Mouse (Mus musculus) spleen, adult 2 months (tissue): ENCODE results near the gene Cpxm1. TPM values are rescaled to one million over a fixed set of nuclear protein-coding genes. Genes with fewer than 3 reads are reported as not detected.

Source experiments
- DNase-seq, 2 experiments: peaks; one replicate each; pipeline versions ENCODE4 v3.0.0 to v3.0.0-alpha.2; 2012 to 2021; ENCODE audit warnings: low spot score in 2 of 2, low read depth in 1 of 2
- H3K27ac ChIP-seq: fragments of 200-500 bp; 2 replicates; pipeline ENCODE4 v1.5.1; 2012; ENCODE audit warnings: low read length, inconsistent platforms; ENCODE audit not compliant: insufficient read depth
- H3K27me3 ChIP-seq: fragments of 200-500 bp; 2 replicates; pipeline ENCODE4 v1.6.1; 2012; ENCODE audit warnings: mild to moderate bottlenecking, moderate library complexity, low read length, inconsistent platforms; ENCODE audit not compliant: control insufficient read depth, insufficient read depth
- H3K36me3 ChIP-seq: fragments of 200-500 bp; 2 replicates; pipeline ENCODE4 v1.6.1; 2012; ENCODE audit warnings: mild to moderate bottlenecking, low read length, inconsistent platforms; ENCODE audit not compliant: control insufficient read depth, insufficient read depth
- H3K4me1 ChIP-seq: fragments of 200-500 bp; 2 replicates; pipeline ENCODE4 v1.6.1; 2011; ENCODE audit warnings: inconsistent platforms; ENCODE audit not compliant: control insufficient read depth, insufficient read depth, insufficient read length
- H3K4me3 ChIP-seq: fragments of 200-500 bp; 2 replicates; pipeline ENCODE4 v1.5.1; 2011; ENCODE audit warnings: mild to moderate bottlenecking, inconsistent platforms; ENCODE audit not compliant: insufficient read depth, insufficient read length; ENCODE audit errors: extremely low read depth
- CTCF ChIP-seq: fragments of 200-500 bp; IDR thresholded peaks from 2 replicates; pipeline ENCODE4 v1.5.1; 2011; ENCODE audit warnings: mild to moderate bottlenecking, inconsistent platforms; ENCODE audit not compliant: insufficient read depth, insufficient read length, insufficient replicate concordance; ENCODE audit errors: extremely low read depth
- POLR2A ChIP-seq: fragments of 200-500 bp; IDR thresholded peaks from 2 replicates; pipeline ENCODE4 v1.6.1; 2011; ENCODE audit warnings: low read depth, low read length, inconsistent platforms
- WGBS: fragments of 180-500 bp; shearing (Covaris S2); methylation state at CpG from one replicate; pipeline ENCODE4 v1.1.7; 2018; 5-methylcytosine and 5-hydroxymethylcytosine counted together
- polyA plus RNA-seq: library from polyadenylated mRNA; depleted of rRNA; stranded (reverse); fragments of >200 nt; gene quantifications from 2 replicates; pipeline ENCODE4 v1.2.3, GENCODE M21; 2012; rRNA removed

Cpxm1 gene
- polyA plus RNA-seq = 15.6 and 29.7 TPM in 2 replicates

- WGBS = 5% methylated on average over 46 of the region's 53 CpGs
- TF ChIP-seq CTCF = no peak
- TF ChIP-seq POLR2A = no peak
- Histone ChIP-seq H3K36me3 (no peaks in the 10 kb centered on the region), H3K4me1 (no peaks in the 10 kb centered on the region; the same call in 1 of the 2 replicates), H3K27ac (no peak within 1 kb of the TSS), H3K27me3 (peaks cover 8% of the 10 kb centered on the region; the same call in 1 of the 2 replicates), H3K4me3 (peak within 1 kb of the TSS; percentile 11; the same call in 1 of the 2 replicates)
- DNase-seq = no peak
Measured at GRCm38 (mm10) chr2:130397186-130397985, at the start of gene Cpxm1. Gene Cpxm1, minus strand, starts transcription at chr2:130397574.

GRCm38 (mm10) chr2:130442162-130442561 lies 44.8 kb upstream of the Cpxm1 start:
- Histone ChIP-seq H3K4me1 (no peaks in the 10 kb centered on the region), H3K27ac (no peak overlapping the region), H3K36me3 (peaks cover 56% of the 10 kb centered on the region), H3K4me3 (no peak overlapping the region), H3K27me3 (no peaks in the 10 kb centered on the region)
- no peak for DNase-seq
- WGBS = 88% methylated on average over 10 of the region's 10 CpGs
- no peak for TF ChIP-seq CTCF
- TF ChIP-seq POLR2A = no peak

GRCm38 (mm10) chr2:130439840-130440480 lies 42.6 kb upstream of the Cpxm1 start:
- Histone ChIP-seq H3K4me3 (no peak overlapping the region), H3K36me3 (peaks cover 56% of the 10 kb centered on the region), H3K27me3 (no peaks in the 10 kb centered on the region), H3K4me1 (no peaks in the 10 kb centered on the region), H3K27ac (no peak overlapping the region)
- WGBS = 92% methylated on average over 4 of the region's 4 CpGs
- DNase-seq = no peak
- TF ChIP-seq CTCF (no peak), POLR2A (no peak)

- WGBS = 87% methylated on average over 3 of the region's 3 CpGs
- Histone ChIP-seq H3K27me3 (no peaks in the 10 kb centered on the region), H3K27ac (no peak overlapping the region), H3K36me3 (peaks cover 52% of the 10 kb centered on the region), H3K4me3 (no peak overlapping the region), H3K4me1 (no peaks in the 10 kb centered on the region)
- no peak for TF ChIP-seq POLR2A
- TF ChIP-seq CTCF = no peak
- DNase-seq = no peak
Measured at GRCm38 (mm10) chr2:130438861-130439260, 41.5 kb upstream of the Cpxm1 start.

- WGBS = 89% methylated on average over 1 of the region's 1 CpGs
- no peaks in the 10 kb centered on the region for H3K4me1 ChIP-seq
- no peak overlapping the region for H3K4me3 ChIP-seq
- TF ChIP-seq POLR2A (no peak), CTCF (no peak)
- DNase-seq = no peak
- no peak overlapping the region for H3K27ac ChIP-seq
- H3K36me3 ChIP-seq = peaks cover 34% of the 10 kb centered on the region
- H3K27me3 ChIP-seq = no peaks in the 10 kb centered on the region
Measured at GRCm38 (mm10) chr2:130436769-130437168, 39.4 kb upstream of the Cpxm1 start.

- DNase-seq = peak in 1 of 2 experiments; percentile 43
- Histone ChIP-seq H3K4me3 (no peak overlapping the region), H3K4me1 (peaks cover 3% of the 10 kb centered on the region), H3K27me3 (no peaks in the 10 kb centered on the region), H3K27ac (no peak overlapping the region), H3K36me3 (peaks cover 6% of the 10 kb centered on the region; the same call in 1 of the 2 replicates)
- 17% methylated on average over 4 of the region's 4 CpGs for WGBS
- TF ChIP-seq CTCF = peak; percentile 50; the same call in 1 of the 2 replicates
- TF ChIP-seq POLR2A = no peak
Measured at GRCm38 (mm10) chr2:130433152-130433551, 35.8 kb upstream of the Cpxm1 start.
